Mouse (Mus musculus) adrenal gland, adult 2 months (tissue): ENCODE measurements at regions not wholly inside any gene's neighbourhood (a gene's known extent, or its start where the extent isn't known, plus 50 kb on each side); places are given as distances from the start of the nearest gene placed in this dataset.

Experiments used
- DNase-seq: peaks from one replicate; pipeline ENCODE4 v3.0.0; 2021

GRCm38 (mm10) chr6:117237096-117237495 is 68.8 kb downstream of the Cxcl12 start:
- DNase-seq, result no peak

- DNase-seq, result no peak
These were observed 72.9 kb downstream of the Cxcl12 start for GRCm38 (mm10) chr6:117241206-117241605.

GRCm38 (mm10) chr6:117245398-117245797 is 77.1 kb downstream of the Cxcl12 start:
- DNase-seq, result no peak

GRCm38 (mm10) chr6:117245849-117246248 is 77.5 kb downstream of the Cxcl12 start:
- DNase-seq, result no peak

GRCm38 (mm10) chr6:117249230-117249921 is 81.0 kb downstream of the Cxcl12 start:
- DNase-seq, result peak; percentile 38

GRCm38 (mm10) chr6:117250051-117250450 is 81.7 kb downstream of the Cxcl12 start:
- no peak for DNase-seq

GRCm38 (mm10) chr6:117251383-117251925 is 83.1 kb downstream of the Cxcl12 start:
- DNase-seq, result no peak

GRCm38 (mm10) chr6:117252361-117252760 is 84.0 kb downstream of the Cxcl12 start:
- no peak for DNase-seq

- no peak for DNase-seq
These were observed 84.7 kb downstream of the Cxcl12 start for GRCm38 (mm10) chr6:117253036-117253435.

GRCm38 (mm10) chr6:117253586-117254330 is 85.4 kb downstream of the Cxcl12 start:
- DNase-seq, result no peak

- peak; percentile 70 for DNase-seq
These were observed 86.4 kb downstream of the Cxcl12 start for GRCm38 (mm10) chr6:117254620-117255228.

- DNase-seq, result no peak
These were observed 87.2 kb downstream of the Cxcl12 start for GRCm38 (mm10) chr6:117255399-117256098.

GRCm38 (mm10) chr6:117256099-117256471 is 87.8 kb downstream of the Cxcl12 start:
- no peak for DNase-seq

- no peak for DNase-seq
These were observed 89.3 kb downstream of the Cxcl12 start for GRCm38 (mm10) chr6:117257591-117257990.

GRCm38 (mm10) chr6:117267906-117268305 is 99.6 kb downstream of the Cxcl12 start:
- no peak for DNase-seq

GRCm38 (mm10) chr6:117268376-117268775 is 100.0 kb downstream of the Cxcl12 start:
- DNase-seq, result no peak

GRCm38 (mm10) chr6:117270261-117270660 is 101.9 kb downstream of the Cxcl12 start:
- no peak for DNase-seq

GRCm38 (mm10) chr6:117271562-117272226 is 103.4 kb downstream of the Cxcl12 start:
- DNase-seq, result no peak

GRCm38 (mm10) chr6:117272227-117272955 is 104.1 kb downstream of the Cxcl12 start:
- DNase-seq, result no peak

GRCm38 (mm10) chr6:117275915-117276314 is 107.6 kb downstream of the Cxcl12 start:
- no peak for DNase-seq

- DNase-seq, result no peak
These were observed 108.5 kb downstream of the Cxcl12 start for GRCm38 (mm10) chr6:117276850-117277249.
